In the genomic region with DNA sequence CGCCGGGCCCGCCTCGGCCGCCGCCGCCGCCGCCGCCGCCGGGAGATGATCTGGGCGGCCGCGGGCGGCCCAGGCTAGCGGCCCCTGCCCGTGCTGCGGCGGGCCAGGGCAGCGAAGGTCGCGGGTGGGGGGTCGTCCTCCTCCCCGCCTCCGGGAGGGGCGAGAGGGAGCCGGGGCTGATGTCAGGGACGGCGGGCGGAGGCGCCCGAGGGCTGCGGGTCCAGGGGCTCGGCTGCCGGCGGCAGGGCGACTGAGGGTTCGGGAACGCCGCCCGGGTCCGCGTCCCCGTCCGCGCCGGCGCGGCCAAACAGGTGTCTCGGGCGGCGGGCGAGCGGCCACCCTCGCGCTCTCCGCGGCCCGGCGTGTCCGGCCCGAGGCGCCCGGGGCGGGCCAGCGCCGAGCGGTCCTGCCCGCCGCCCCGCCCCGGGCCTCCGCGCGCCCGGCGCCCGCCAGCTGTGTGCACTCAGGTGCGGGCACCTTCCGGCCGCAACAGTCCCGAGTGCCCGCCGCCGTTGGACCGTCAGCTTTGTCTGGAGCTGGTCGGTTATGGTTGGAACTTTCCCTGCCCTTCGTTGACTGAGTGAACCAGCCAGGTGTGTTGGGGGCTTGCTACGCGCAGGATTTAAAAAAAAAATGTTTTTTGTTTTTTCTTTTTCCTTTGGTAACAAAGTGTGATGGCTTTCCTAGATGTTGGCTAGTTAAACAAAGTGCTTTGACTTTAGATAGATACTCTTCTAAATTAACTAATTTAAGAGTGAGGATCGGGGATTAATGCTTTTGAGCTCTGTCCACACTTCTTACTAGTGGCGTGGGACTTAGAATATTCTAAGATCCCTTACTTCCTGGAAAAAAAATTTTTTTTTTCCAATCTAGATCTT, we compare ENCODE assay signal across 7 mouse cellular contexts. TPM values are rescaled to one million over a fixed set of nuclear protein-coding genes. Genes with fewer than 3 reads are reported as not detected.
A peak's percentile ranks its signal among the peaks of the same experiment; 100 is the strongest.
DNase-seq lines count a peak whose midpoint lies in the region; ATAC-seq and TF ChIP-seq lines count a peak whose summit lies in the region.

C1galt1 (plus strand) TSS at position 41 of the 878 bp plus-strand sequence.

- no peak for TF ChIP-seq EP300 in MEL (IDR thresholded peaks at IDR 0.05; ENCODE audit: low read depth in 1 of 2, low read length in 2 of 2)

- peaks cover 20% of the 10 kb centered on the region for H3K79me3 ChIP-seq in C2C12 (ENCODE audit: low read depth)

- TF ChIP-seq CTCF in C2C12 (IDR thresholded peaks at IDR 0.05; ENCODE audit: control insufficient read depth, insufficient read depth, insufficient read length), result no peak
- no peak for TF ChIP-seq CTCF in MEL (IDR thresholded peaks at IDR 0.05 in 2 of 3, conservative IDR thresholded peaks at IDR 0.05 in 1 of 3; ENCODE audit: control insufficient read depth in 1 of 3, insufficient read depth in 1 of 3, low read depth in 2 of 3, low read length in 3 of 3, poor library complexity in 1 of 3, severe bottlenecking in 1 of 3)

- H3K36me3 ChIP-seq in C2C12 (ENCODE audit: control insufficient read depth, insufficient read depth) (no peaks in the 10 kb centered on the region), MEL (ENCODE audit: control insufficient read depth in 1 of 2, insufficient read depth in 2 of 2, low read length in 2 of 2) (peaks cover 0 to 26% of the 10 kb centered on the region in 2 experiments; a peak in 2 of 4 replicates)
- H3K36me3 ChIP-seq in embryonic facial prominence, embryonic 14.5 days (ENCODE audit: control insufficient read depth, insufficient read depth, low read length), result no peaks in the 10 kb centered on the region

- peak within 1 kb of the TSS; percentile 99 for H3ac ChIP-seq in C2C12 (ENCODE audit: control insufficient read depth, insufficient read length, low read depth)

- peak; percentile 75 for ATAC-seq in embryonic facial prominence, embryonic 14.5 days (ENCODE audit: low read depth)

- H3K27me3 ChIP-seq in C2C12 (ENCODE audit: control insufficient read depth, insufficient read depth, insufficient read length) (no peaks in the 10 kb centered on the region), MEL (ENCODE audit: control insufficient read depth in 1 of 2, insufficient read depth in 2 of 2, low read length in 2 of 2) (no peaks in the 10 kb centered on the region)
- H3K27me3 ChIP-seq in embryonic facial prominence, embryonic 14.5 days (replicated peaks; ENCODE audit: control insufficient read depth, insufficient read depth, low read length), result no peaks in the 10 kb centered on the region

- H3K9ac ChIP-seq in MEL (ENCODE audit: control insufficient read depth, low read depth, low read length, poor library complexity, severe bottlenecking), result peak within 1 kb of the TSS; percentile 99
- peak within 1 kb of the TSS; percentile 95 for H3K9ac ChIP-seq in embryonic facial prominence, embryonic 14.5 days (ENCODE audit: low read depth, low read length)

- H3K79me2 ChIP-seq in C2C12 (ENCODE audit: control insufficient read depth, insufficient read depth) (peaks cover 48% of the 10 kb centered on the region), MEL (ENCODE audit: control insufficient read depth, insufficient read depth, low read length, poor library complexity) (peaks cover 35% of the 10 kb centered on the region)

- peak; percentile 15 to 82; a peak in 3 of 4 replicates for TF ChIP-seq POLR2A in MEL (IDR thresholded peaks at IDR 0.05; ENCODE audit: control insufficient read depth in 1 of 2, insufficient read depth in 1 of 2, low read depth in 1 of 2, low read length in 2 of 2, poor library complexity in 1 of 2)

- H3K4me3 ChIP-seq in C2C12 (ENCODE audit: insufficient read depth, poor library complexity, severe bottlenecking), result peak within 1 kb of the TSS; percentile 65
- peak within 1 kb of the TSS; percentile 96 to 100 for H3K4me3 ChIP-seq in MEL (ENCODE audit: control insufficient read depth in 1 of 2, insufficient read depth in 1 of 2, low read depth in 2 of 2, low read length in 2 of 2)
- peak within 1 kb of the TSS; percentile 87 for H3K4me3 ChIP-seq in embryonic facial prominence, embryonic 14.5 days (ENCODE audit: low read depth, low read length)

- H3K27ac ChIP-seq in MEL (ENCODE audit: control insufficient read depth, low read depth, low read length), result peak within 1 kb of the TSS; percentile 86
- peak within 1 kb of the TSS; percentile 94 for H3K27ac ChIP-seq in embryonic facial prominence, embryonic 14.5 days (replicated peaks; ENCODE audit: low read depth, low read length)

- no peak for TF ChIP-seq RAD21 in MEL (IDR thresholded peaks at IDR 0.05; ENCODE audit: low read depth, low read length)

- peaks cover 16 to 20% of the 10 kb centered on the region in 2 experiments; a peak in 3 of 4 replicates for H3K4me1 ChIP-seq in MEL (ENCODE audit: control insufficient read depth in 1 of 2, insufficient read depth in 2 of 2, low read length in 2 of 2)
- H3K4me1 ChIP-seq in embryonic facial prominence, embryonic 14.5 days (ENCODE audit: control insufficient read depth, insufficient read depth, low read length), result peaks cover 12% of the 10 kb centered on the region; the same call in 1 of the 2 replicates

- intact Hi-C loops in heart, postnatal 10 days (cut with DNase I), result loop anchor here (5.0 to 10.0 kb wide), 3 partner anchors 122 to 670 kb away; no protein-coding TSS in a partner anchor

- WGBS in embryonic facial prominence, embryonic 14.5 days, result under 1% methylated on average over 20 of the region's 93 CpGs

- peak; percentile 45 for DNase-seq in MEL (ENCODE audit: low read depth, low spot score)
- DNase-seq in embryonic facial prominence, embryonic 14.5 days (ENCODE audit: low spot score), result no peak
- DNase-seq in heart, postnatal 10 days, result peak in 1 of 2 experiments; percentile 65
- DNase-seq in kidney, postnatal 36 days, result peak; percentile 62 to 83
- peak; percentile 64 for DNase-seq in lung, postnatal 14 days
- DNase-seq in spleen, adult 18-20 months, result peak; percentile 63 to 73

- no peaks in the 10 kb centered on the region for H3K9me3 ChIP-seq in MEL (replicated peaks; ENCODE audit: insufficient read depth, low read length)
- no peaks in the 10 kb centered on the region for H3K9me3 ChIP-seq in embryonic facial prominence, embryonic 14.5 days (ENCODE audit: control insufficient read depth, low read length)

- peak within 1 kb of the TSS; percentile 64 for H3K4me2 ChIP-seq in embryonic facial prominence, embryonic 14.5 days (ENCODE audit: low read depth, low read length)

TF ChIP-seq in C2C12, 6 proteins besides CTCF, POLR2A, EP300 and RAD21:
- TF ChIP-seq MYOG (IDR thresholded peaks at IDR 0.05; ENCODE audit: control insufficient read depth, extremely low read depth, insufficient read length) (no peak), FOSL1 (IDR thresholded peaks at IDR 0.05; ENCODE audit: insufficient read depth, low read length, poor library complexity, severe bottlenecking) (no peak), MAX (IDR thresholded peaks at IDR 0.05) (no peak), MYOD1 (IDR thresholded peaks at IDR 0.05; ENCODE audit: control insufficient read depth, insufficient read length, low read depth) (no peak), CEBPB (IDR thresholded peaks at IDR 0.05; ENCODE audit: low read depth) (no peak), USF1 (IDR thresholded peaks at IDR 0.05; ENCODE audit: low read depth) (no peak)

TF ChIP-seq in MEL, 35 proteins besides CTCF, POLR2A, EP300 and RAD21:
- TF ChIP-seq POLR2AphosphoS2 (IDR thresholded peaks at IDR 0.05; ENCODE audit: low read length) (no peak), JUND (IDR thresholded peaks at IDR 0.05; ENCODE audit: low read depth, low read length) (no peak), MAZ (IDR thresholded peaks at IDR 0.05; ENCODE audit: low read depth, low read length) (peak; percentile 65; the same call in 1 of the 2 replicates), E2F4 (IDR thresholded peaks at IDR 0.05; ENCODE audit: borderline replicate concordance, low read depth, low read length) (0 out of 2 replicates have a peak, but pooled peaks have one; percentile 32), KAT2A (conservative IDR thresholded peaks at IDR 0.05; ENCODE audit: low read depth, low read length) (0 out of 2 replicates have a peak, but pooled peaks have one; percentile 24), NELFE (IDR thresholded peaks at IDR 0.05; ENCODE audit: low read depth, low read length) (peak; percentile 59), ZKSCAN1 (IDR thresholded peaks at IDR 0.05; ENCODE audit: low read depth, low read length) (no peak)

RNA-seq across cellular contexts. Expression of gene C1galt1, which starts in this region (rescaled TPM):
- 4.0 TPM for polyA plus RNA-seq in C2C12 (2012; fragmentation: generic; extraction: Trizol)
- total RNA-seq in MEL (2012; rRNA removed), result 14.1 and 14.4 TPM in 2 replicates
- 10 to 100 TPM in 1 of 2 experiments, not detected in 1; 13.2 TPM for polyA plus RNA-seq in MEL (2012; ENCODE audit: insufficient read depth in 1 of 2, insufficient read length in 2 of 2, low read depth in 1 of 2, low replicate concordance in 2 of 2, missing spikeins in 1 of 2)
- 6.1 and 6.8 TPM in 2 replicates for polyA plus RNA-seq in embryonic facial prominence, embryonic 14.5 days (2014; fragmentation: Nextera tagmentation; extraction: Ambion mirVana)
- total RNA-seq in heart, postnatal 10 days (2021), result 10 to 100 TPM; 18.5 to 19.7 TPM
